ENCODE assay signal across 14 mouse cellular contexts in genomic region chr7:27364379-27364778, GRCm38 (mm10). TPM values are rescaled to one million over a fixed set of nuclear protein-coding genes. Genes with fewer than 3 reads are reported as not detected.
A peak's percentile ranks its signal among the peaks of the same experiment; 100 is the strongest.
DNase-seq lines count a peak whose midpoint lies in the region; ATAC-seq and TF ChIP-seq lines count a peak whose summit lies in the region.
"Had no signal": no experiment of that assay in that cellular context is flagged by ENCODE, and none has a peak within 500 bp of the region (broad histone marks: within the 10 kb centered on the region; RNA-seq: fewer than 3 reads in every experiment).

No protein-coding gene starts in this region.

- H3K4me3 ChIP-seq in heart, embryonic 14.5 days (ENCODE audit: control insufficient read depth in 1 of 2, insufficient read depth in 1 of 2, low read depth in 1 of 2, low read length in 2 of 2) = peak overlapping the region in 1 of 2 experiments; percentile 4; a peak in 1 of 4 replicates
- H3K4me3 ChIP-seq in lung, postnatal 0 days (ENCODE audit: low read depth, low read length) = 0 out of 2 replicates have a peak overlapping the region, but pooled peaks have one; percentile 0
- peak overlapping the region; percentile 18 for H3K4me3 ChIP-seq in embryonic facial prominence, embryonic 13.5 days
- 0 out of 2 replicates have a peak overlapping the region, but pooled peaks have one; percentile 4 for H3K4me3 ChIP-seq in limb, embryonic 15.5 days

- H3K4me1 ChIP-seq in heart, embryonic 14.5 days (ENCODE audit: control insufficient read depth in 2 of 2, insufficient read depth in 2 of 2, low read length in 2 of 2) = peaks cover 4 to 8% of the 10 kb centered on the region in 2 experiments; a peak in 3 of 4 replicates
- no peaks in the 10 kb centered on the region for H3K4me1 ChIP-seq in lung, postnatal 0 days (ENCODE audit: insufficient read depth, low read depth, low read length)
- H3K4me1 ChIP-seq in embryonic facial prominence, embryonic 13.5 days = peaks cover 21% of the 10 kb centered on the region
- peaks cover 24% of the 10 kb centered on the region for H3K4me1 ChIP-seq in limb, embryonic 15.5 days

- 0 out of 2 replicates have a peak overlapping the region, but pooled peaks have one; percentile 16 for H3K4me2 ChIP-seq in heart, embryonic 14.5 days (ENCODE audit: low read length)
- H3K4me2 ChIP-seq in lung, postnatal 0 days (replicated peaks; ENCODE audit: low read depth, low read length) = no peak overlapping the region
- H3K4me2 ChIP-seq in embryonic facial prominence, embryonic 13.5 days = peak overlapping the region; percentile 32
- H3K4me2 ChIP-seq in limb, embryonic 15.5 days = no peak overlapping the region

- ATAC-seq in heart, embryonic 14.5 days (ENCODE audit: insufficient number of reproducible peaks, insufficient read depth, low FRiP score, low read depth) = no peak
- no peak for ATAC-seq in lung, postnatal 0 days
- ATAC-seq in embryonic facial prominence, embryonic 13.5 days (ENCODE audit: insufficient number of reproducible peaks, insufficient read depth, low FRiP score, low TSS enrichment, low read depth) = no peak
- no peak for ATAC-seq in limb, embryonic 15.5 days (ENCODE audit: insufficient number of reproducible peaks, low FRiP score, low TSS enrichment, low read depth)

- no peak for TF ChIP-seq EP300 in lung, postnatal 0 days (IDR thresholded peaks at IDR 0.05)

- no peaks in the 10 kb centered on the region for H3K36me3 ChIP-seq in heart, embryonic 14.5 days (ENCODE audit: control insufficient read depth, insufficient read depth, low read length)
- no peaks in the 10 kb centered on the region for H3K36me3 ChIP-seq in lung, postnatal 0 days (ENCODE audit: insufficient read depth, low read length)
- H3K36me3 ChIP-seq in embryonic facial prominence, embryonic 13.5 days = no peaks in the 10 kb centered on the region
- H3K36me3 ChIP-seq in limb, embryonic 15.5 days = no peaks in the 10 kb centered on the region

- no peaks in the 10 kb centered on the region for H3K9me3 ChIP-seq in heart, embryonic 14.5 days (ENCODE audit: control insufficient read depth, low read length)
- H3K9me3 ChIP-seq in lung, postnatal 0 days (ENCODE audit: low read length) = no peaks in the 10 kb centered on the region
- no peaks in the 10 kb centered on the region for H3K9me3 ChIP-seq in embryonic facial prominence, embryonic 13.5 days
- H3K9me3 ChIP-seq in limb, embryonic 15.5 days = no peaks in the 10 kb centered on the region

- H3K9ac ChIP-seq in heart, embryonic 14.5 days (ENCODE audit: low read length) = no peak overlapping the region
- no peak overlapping the region for H3K9ac ChIP-seq in lung, postnatal 0 days (replicated peaks; ENCODE audit: low read depth)
- 0 out of 2 replicates have a peak overlapping the region, but pooled peaks have one; percentile 36 for H3K9ac ChIP-seq in embryonic facial prominence, embryonic 13.5 days
- no peak overlapping the region for H3K9ac ChIP-seq in limb, embryonic 15.5 days

- 5% methylated on average over 29 of the region's 29 CpGs for WGBS in heart, embryonic 14.5 days
- 4% methylated on average over 29 of the region's 29 CpGs for WGBS in lung, postnatal 0 days
- WGBS in embryonic facial prominence, embryonic 13.5 days = 3% methylated on average over 29 of the region's 29 CpGs
- WGBS in limb, embryonic 15.5 days = 3% methylated on average over 29 of the region's 29 CpGs

- no peak for TF ChIP-seq CTCF in lung, postnatal 0 days (IDR thresholded peaks at IDR 0.05)

- intact Hi-C loops in heart, postnatal 10 days (cut with DNase I) = no loop called here

- no peak for DNase-seq in heart, postnatal 10 days
- no peak for DNase-seq in lung, postnatal 0 days (ENCODE audit: low spot score)
- DNase-seq in lung, adult 18-20 months = no peak
- DNase-seq in embryo, embryonic 9.5 days (ENCODE audit: extremely low spot score) = no peak
- DNase-seq in ovary, adult 18-20 months (ENCODE audit: low spot score) = no peak
- DNase-seq: adrenal gland, postnatal 10 days; cerebellum, adult 2 months; gastrocnemius, postnatal 25 days; thymus, postnatal 4 days had no signal

- peaks cover 69% of the 10 kb centered on the region for H3K27me3 ChIP-seq in heart, embryonic 14.5 days (ENCODE audit: control insufficient read depth, insufficient read depth, low read length)
- peaks cover 50% of the 10 kb centered on the region for H3K27me3 ChIP-seq in lung, postnatal 0 days (replicated peaks; ENCODE audit: insufficient read depth, low read length)
- H3K27me3 ChIP-seq in embryonic facial prominence, embryonic 13.5 days = peaks cover 73% of the 10 kb centered on the region
- peaks cover 68% of the 10 kb centered on the region for H3K27me3 ChIP-seq in limb, embryonic 15.5 days

- H3K27ac ChIP-seq in heart, embryonic 14.5 days (replicated peaks in 1 of 2; ENCODE audit: control insufficient read depth in 1 of 2, insufficient read depth in 1 of 2, low read depth in 2 of 2, low read length in 2 of 2) = no peak overlapping the region
- no peak overlapping the region for H3K27ac ChIP-seq in lung, postnatal 0 days (ENCODE audit: low read length)
- no peak overlapping the region for H3K27ac ChIP-seq in embryonic facial prominence, embryonic 13.5 days
- no peak overlapping the region for H3K27ac ChIP-seq in limb, embryonic 15.5 days

RNA-seq across cellular contexts. Expression of gene Gm20479, which starts 7.2 kb away (rescaled TPM):
- not detected in 2 replicates for polyA plus RNA-seq in heart, embryonic 14.5 days (2014; fragmentation: Nextera tagmentation; extraction: Ambion mirVana)
- under 1 TPM in 1 of 2 experiments, not detected in 1; 0.99 TPM for total RNA-seq in heart, postnatal 10 days (2021)
- polyA plus RNA-seq in lung, postnatal 0 days (2015; fragmentation: Nextera tagmentation; extraction: Ambion mirVana) = not detected in 2 replicates
- not detected in 2 replicates for polyA plus RNA-seq in embryonic facial prominence, embryonic 13.5 days (2015; fragmentation: Nextera tagmentation; extraction: Ambion mirVana)
- polyA plus RNA-seq in limb, embryonic 15.5 days (2015; fragmentation: Nextera tagmentation; extraction: Ambion mirVana) = 0.31 and 0.67 TPM in 2 replicates
- total RNA-seq: gastrocnemius, postnatal 25 days; left cerebral cortex, postnatal 14 days; megakaryocyte-erythroid progenitor cell, adult 5-6 weeks had no signal
- polyA plus RNA-seq: cerebellum, adult 2 months had no signal

RNA-seq across cellular contexts. Expression of gene Shkbp1, which starts 8.6 kb away (rescaled TPM):
- polyA plus RNA-seq in heart, embryonic 14.5 days (2014; fragmentation: Nextera tagmentation; extraction: Ambion mirVana) = 18.3 and 22.0 TPM in 2 replicates
- 10 to 100 TPM; 13.8 to 17.5 TPM for total RNA-seq in heart, postnatal 10 days (2021)
- 31.1 and 31.2 TPM in 2 replicates for polyA plus RNA-seq in lung, postnatal 0 days (2015; fragmentation: Nextera tagmentation; extraction: Ambion mirVana)
- 61.5 and 70.6 TPM in 2 replicates for polyA plus RNA-seq in embryonic facial prominence, embryonic 13.5 days (2015; fragmentation: Nextera tagmentation; extraction: Ambion mirVana)
- 33.6 and 36.4 TPM in 2 replicates for polyA plus RNA-seq in limb, embryonic 15.5 days (2015; fragmentation: Nextera tagmentation; extraction: Ambion mirVana)

RNA-seq across cellular contexts. Expression of gene Ltbp4, which starts 26.9 kb away (rescaled TPM):
- 47.7 and 55.1 TPM in 2 replicates for polyA plus RNA-seq in heart, embryonic 14.5 days (2014; fragmentation: Nextera tagmentation; extraction: Ambion mirVana)
- 100 to 1,000 TPM; 387 to 393 TPM for total RNA-seq in heart, postnatal 10 days (2021)
- polyA plus RNA-seq in lung, postnatal 0 days (2015; fragmentation: Nextera tagmentation; extraction: Ambion mirVana) = 99.9 and 103 TPM in 2 replicates
- polyA plus RNA-seq in embryonic facial prominence, embryonic 13.5 days (2015; fragmentation: Nextera tagmentation; extraction: Ambion mirVana) = 32.0 and 40.3 TPM in 2 replicates
- 66.0 and 74.2 TPM in 2 replicates for polyA plus RNA-seq in limb, embryonic 15.5 days (2015; fragmentation: Nextera tagmentation; extraction: Ambion mirVana)

Comparison
In these comparisons a context has a peak if more than half of its experiments do, and no peak if none do; other contexts are left out.
1. H3K4me2 ChIP-seq: peak in heart, embryonic 14.5 days (single experiment) and embryonic facial prominence, embryonic 13.5 days (single experiment); none in lung, postnatal 0 days (single experiment) and limb, embryonic 15.5 days (single experiment).